Mouse (Mus musculus): ENCODE results near the gene Vmac.
A peak's percentile ranks its signal among the peaks of the same experiment; 100 is the strongest.

The Vmac gene

DNA sequence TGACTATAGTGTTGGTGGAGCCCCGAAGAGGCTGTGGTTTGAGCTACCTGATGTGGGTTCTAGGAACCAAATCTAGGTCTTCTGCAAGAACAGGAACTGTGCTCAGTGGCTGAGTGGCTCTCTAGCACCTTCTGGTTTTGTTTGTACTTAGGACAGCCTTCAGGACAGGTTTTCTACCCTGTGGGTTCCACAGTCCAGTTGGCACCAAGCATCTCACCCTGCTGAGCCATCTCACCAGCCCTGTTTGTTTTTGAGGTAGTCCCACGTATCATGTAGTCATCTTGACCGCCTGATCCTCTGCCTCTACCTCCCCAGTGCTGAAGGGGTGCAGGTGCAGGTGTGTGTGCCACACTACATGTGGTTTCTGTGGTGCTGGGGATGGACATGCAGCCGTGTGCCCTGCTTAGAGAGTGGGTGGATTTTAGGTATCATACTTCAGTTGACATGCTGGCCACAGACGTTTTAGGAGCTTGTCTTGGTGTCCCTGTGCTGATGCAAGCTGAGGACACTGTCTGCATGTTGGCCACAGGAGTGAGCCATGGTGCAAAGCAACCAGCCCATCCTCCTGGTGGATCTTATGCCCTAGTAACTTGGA is 34.2 kb downstream of the Vmac start:
- no peak for DNase-seq

DNA sequence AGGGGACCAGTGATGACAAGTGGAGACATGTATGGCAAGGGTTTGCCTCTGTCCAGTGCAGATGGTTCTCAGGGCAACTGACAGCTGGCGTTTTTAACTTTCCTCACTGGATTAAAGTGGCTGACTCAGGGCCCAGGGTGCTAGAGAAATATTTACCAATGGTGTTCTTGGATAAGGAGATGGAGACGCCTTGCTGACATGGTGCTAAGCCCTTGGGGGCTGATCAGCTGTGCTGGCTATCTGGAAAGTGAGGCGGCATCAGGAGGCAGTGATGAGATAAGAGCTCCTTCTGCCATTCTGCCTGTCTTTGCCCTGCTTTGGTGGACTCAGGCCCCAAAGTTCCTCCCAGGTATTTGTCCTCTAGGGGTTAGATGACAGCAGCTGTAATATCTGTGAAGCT is 34.9 kb downstream of the Vmac start:
- DNase-seq: no peak

GRCm38 (mm10) chr17:56681791-56682190 is 36.0 kb downstream of the Vmac start:
- no peak for DNase-seq

- DNase-seq: no peak
Measured at GRCm38 (mm10) chr17:56673647-56674416, 44.0 kb downstream of the Vmac start.

GRCm38 (mm10) chr17:56672941-56673646 is 44.7 kb downstream of the Vmac start, which contains the start of gene Ranbp3:
Ranbp3 (plus strand) TSS chr17:56673294.
- peak; percentile 97 for DNase-seq

GRCm38 (mm10) chr17:56669766-56670165 is 48.1 kb downstream of the Vmac start:
- DNase-seq: no peak

DNA sequence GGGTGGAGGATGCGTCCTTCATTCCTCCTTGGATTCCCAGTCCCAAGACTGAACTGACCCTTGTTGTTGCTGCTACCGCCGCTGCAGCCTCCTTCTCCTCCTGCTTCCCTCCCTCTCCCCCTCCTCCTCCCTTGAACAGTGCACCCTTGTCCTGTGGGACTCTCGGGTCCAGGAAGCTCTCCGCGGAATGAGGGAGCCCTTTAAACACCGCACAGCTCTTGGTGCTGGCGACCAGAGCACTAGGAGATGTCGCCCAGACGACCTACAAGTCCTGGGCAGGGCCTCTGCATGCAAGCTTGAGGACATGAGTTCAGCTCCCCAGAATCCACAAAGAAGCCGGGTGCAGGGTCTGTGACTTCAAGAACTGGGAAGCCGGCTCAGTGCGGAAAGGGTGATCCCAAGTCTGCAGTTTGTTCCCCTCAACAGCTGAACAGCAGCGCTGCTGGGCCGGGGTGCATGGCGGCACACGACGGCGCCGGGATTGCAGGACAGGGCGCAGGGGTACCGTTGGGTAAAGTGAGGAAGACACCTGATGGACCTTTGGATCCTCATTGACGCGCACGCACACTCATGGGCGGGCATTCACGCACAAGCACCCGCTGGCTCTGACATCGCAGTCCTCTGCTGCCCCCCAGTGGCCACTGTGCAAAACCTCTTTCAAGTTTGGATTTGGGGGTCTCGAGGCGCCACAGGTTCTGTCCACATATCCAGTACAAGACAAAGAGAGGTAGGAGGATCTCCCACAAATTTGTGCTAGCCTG is 49.3 kb downstream of the Vmac start:
- DNase-seq: peak; percentile 85

DNA sequence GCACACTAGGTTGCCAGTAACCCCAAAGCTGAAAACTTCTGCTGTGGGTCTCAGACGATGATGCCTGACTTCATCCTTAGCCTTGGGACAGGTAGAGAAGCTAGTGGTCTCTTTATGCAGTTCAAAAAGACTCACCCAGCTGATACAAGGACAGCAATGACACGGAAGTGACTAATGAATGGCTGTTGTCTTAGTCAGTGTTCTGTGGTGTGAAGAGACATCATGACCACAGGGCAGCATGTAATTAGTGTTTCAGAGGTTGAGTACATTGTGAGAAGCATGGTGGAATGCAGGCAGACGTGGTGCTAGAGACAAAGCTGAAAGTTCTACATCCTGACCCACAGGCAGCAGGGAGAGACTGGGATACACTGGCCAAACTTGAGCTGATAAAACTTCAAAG is 50.2 kb downstream of the Vmac start:
- no peak for DNase-seq

DNA sequence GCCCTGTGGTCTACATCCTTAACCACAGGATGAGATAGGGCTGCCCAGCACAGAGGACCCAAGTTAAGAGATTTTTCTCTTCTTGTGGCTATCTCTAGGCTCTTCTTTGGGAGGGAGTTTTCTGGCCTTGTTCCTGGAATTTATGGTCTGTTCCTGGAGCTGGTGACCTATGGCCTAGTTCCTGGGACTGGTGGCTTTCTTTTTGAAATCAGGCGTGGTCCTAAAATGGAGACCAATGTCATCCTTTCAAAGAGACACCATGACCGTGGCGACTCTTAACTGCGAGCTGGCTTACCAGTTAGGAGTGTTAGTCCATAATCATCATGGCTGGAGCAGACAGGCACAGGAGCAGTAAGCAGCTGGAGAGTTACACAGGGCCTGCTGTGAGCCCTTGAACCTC is 51.4 kb downstream of the Vmac start:
- DNase-seq: no peak

DNA sequence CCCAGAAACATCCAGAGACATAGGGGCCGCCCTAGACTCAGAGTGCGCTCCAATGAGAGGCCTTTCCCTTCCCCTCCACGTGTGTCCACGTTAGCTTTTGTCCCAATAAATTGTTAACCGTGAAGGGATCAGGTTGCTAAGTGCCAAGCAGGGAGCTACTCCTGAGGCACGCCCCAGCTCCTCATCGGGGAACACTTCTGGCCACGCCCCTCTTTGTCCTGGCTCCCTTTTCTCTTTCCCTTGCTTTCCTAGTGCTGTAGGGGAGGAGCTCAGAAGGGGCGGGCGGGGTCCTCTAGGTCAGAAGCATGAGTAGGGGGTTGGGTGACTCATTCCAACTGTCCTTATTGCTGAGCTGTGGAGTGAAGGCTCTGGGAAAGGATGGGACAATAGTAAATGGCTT is 53.5 kb downstream of the Vmac start:
- no peak for DNase-seq

Data from kidney, adult 18-20 months (tissue).